Mouse (Mus musculus) forebrain, postnatal 0 days (tissue): ENCODE data around the gene Cnksr1. TPM values are rescaled to one million over a fixed set of nuclear protein-coding genes. Genes with fewer than 3 reads are reported as not detected.
A peak's percentile ranks its signal among the peaks of the same experiment; 100 is the strongest.

Experiments used
- ATAC-seq: fragments of 200-750 bp; cut with Nextera tagmentation; 2 replicates; pipeline ENCODE4 v1.8.0; 2017; ENCODE audit warnings: mild to moderate bottlenecking, moderate library complexity
- DNase-seq: peaks from one replicate; pipeline ENCODE4 v3.0.0-alpha.2; 2015
- H3K27ac ChIP-seq: fragments of 300-500 bp; sonication (generic); 2 replicates; pipeline ENCODE4 v1.5.1; 2014; ENCODE audit warnings: low read depth, mild to moderate bottlenecking, antibody characterized with exemption, low read length, moderate library complexity, mixed read lengths
- H3K27me3 ChIP-seq: fragments of 300-500 bp; sonication (generic); 2 replicates; pipeline ENCODE4 v1.6.1; 2014; ENCODE audit warnings: mild to moderate bottlenecking, low read length, mixed read lengths; ENCODE audit not compliant: insufficient read depth
- H3K36me3 ChIP-seq: fragments of 300-500 bp; sonication (generic); 2 replicates; pipeline ENCODE4 v1.6.1; 2014; ENCODE audit warnings: mild to moderate bottlenecking, moderate library complexity; ENCODE audit not compliant: insufficient read depth
- H3K4me1 ChIP-seq: fragments of 300-500 bp; sonication (generic); 2 replicates; pipeline ENCODE4 v1.6.1; 2014; ENCODE audit warnings: antibody characterized with exemption; ENCODE audit not compliant: insufficient read depth
- H3K4me2 ChIP-seq: fragments of 300-500 bp; sonication (generic); 2 replicates; pipeline ENCODE4 v1.6.1; 2014; ENCODE audit warnings: low read depth, mild to moderate bottlenecking, moderate library complexity
- H3K4me3 ChIP-seq: fragments of 300-500 bp; sonication (generic); 2 replicates; pipeline ENCODE4 v1.5.1; 2014; ENCODE audit warnings: low read depth, low read length, mixed read lengths
- H3K9ac ChIP-seq: fragments of 300-500 bp; sonication (generic); 2 replicates; pipeline ENCODE4 v1.6.1; 2014; ENCODE audit warnings: mild to moderate bottlenecking
- H3K9me3 ChIP-seq: fragments of 300-500 bp; sonication (generic); 2 replicates; pipeline ENCODE4 v1.6.1; 2016; ENCODE audit warnings: low read length
- CTCF ChIP-seq: sonication (generic); IDR thresholded peaks from 2 replicates; pipeline ENCODE4 v1.5.1; 2016; ENCODE audit warnings: antibody characterized with exemption, control low read depth, low read depth
- WGBS: fragments of 180-500 bp; shearing (Covaris S2); extraction: QIAGEN DNeasy Blood & Tissue Kit; methylation state at CpG from one replicate; pipeline ENCODE4 v1.1.7; 2014; 5-methylcytosine and 5-hydroxymethylcytosine counted together
- polyA plus RNA-seq: library from polyadenylated mRNA; unstranded; fragments of >200 nt; fragmentation: Nextera tagmentation; extraction: Ambion mirVana; gene quantifications from 2 replicates; pipeline ENCODE4 v1.2.1, GENCODE M21; 2015
- total RNA-seq: library from RNA; depleted of rRNA; stranded (reverse); fragments of >200 nt; gene quantifications from 2 replicates; pipeline ENCODE4 v1.2.3, GENCODE M21; 2014

Gene Cnksr1
- total and polyA plus RNA-seq, 2 experiments from 2014 or later, result 0.18 TPM; not detected in 1

DNA sequence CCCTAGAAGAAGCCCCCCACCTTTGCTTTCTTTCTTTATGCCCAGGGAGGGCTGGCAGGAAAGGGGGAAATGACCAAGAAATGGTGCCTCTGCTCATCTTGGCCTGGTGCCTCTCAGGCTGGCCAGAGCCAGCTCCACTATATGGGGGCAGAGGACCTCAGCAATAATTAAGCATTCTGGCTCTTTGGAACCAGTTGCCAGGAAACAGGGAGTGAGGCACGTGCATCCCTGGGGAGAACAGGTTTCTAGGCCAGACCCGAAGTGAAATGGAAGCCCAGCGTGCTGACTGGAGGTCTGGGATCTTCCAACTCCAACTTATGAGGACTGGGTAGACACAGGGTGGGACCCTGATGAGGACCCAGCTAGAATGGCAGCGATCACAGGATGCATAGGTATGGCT, 8.1 kb upstream of the Cnksr1 start:
- 10% methylated on average over 4 of the region's 4 CpGs for WGBS
- Histone ChIP-seq H3K9ac (no peak overlapping the region), H3K4me2 (no peak overlapping the region), H3K27me3 (peaks cover 17% of the 10 kb centered on the region), H3K36me3 (no peaks in the 10 kb centered on the region), H3K9me3 (no peaks in the 10 kb centered on the region), H3K4me1 (peaks cover 10% of the 10 kb centered on the region; the same call in 1 of the 2 replicates), H3K27ac (no peak overlapping the region), H3K4me3 (no peak overlapping the region)
- TF ChIP-seq CTCF, result no peak
- ATAC-seq, result no peak
- peak; percentile 36 for DNase-seq

- no peak within 1 kb of the TSS for H3K27ac ChIP-seq
- H3K4me1 ChIP-seq, result peaks cover 10% of the 10 kb centered on the region; the same call in 1 of the 2 replicates
- peak within 1 kb of the TSS; percentile 91 for H3K4me2 ChIP-seq
- 2% methylated on average over 60 of the region's 60 CpGs for WGBS
- H3K36me3 ChIP-seq, result no peaks in the 10 kb centered on the region
- peak within 1 kb of the TSS; percentile 67 for H3K4me3 ChIP-seq
- peak; percentile 84 for ATAC-seq
- TF ChIP-seq CTCF, result peak; percentile 83
- DNase-seq, result peak; percentile 96
- peaks cover 12% of the 10 kb centered on the region for H3K27me3 ChIP-seq
- H3K9ac ChIP-seq, result peak within 1 kb of the TSS; percentile 59
- no peaks in the 10 kb centered on the region for H3K9me3 ChIP-seq
Measured at GRCm38 (mm10) chr4:134245148-134245843, 7.1 kb upstream of the Cnksr1 start, which contains the start of gene Zfp593. Zfp593 (minus strand) TSS chr4:134245592.

- no peaks in the 10 kb centered on the region for H3K36me3 ChIP-seq
- H3K27ac ChIP-seq, result no peak within 1 kb of the TSS
- H3K27me3 ChIP-seq, result peaks cover 8% of the 10 kb centered on the region; the same call in 1 of the 2 replicates
- peak within 1 kb of the TSS; percentile 91 for H3K4me2 ChIP-seq
- DNase-seq (no peak), ATAC-seq (no peak)
- H3K9ac ChIP-seq, result no peak within 1 kb of the TSS
- no peak for TF ChIP-seq CTCF
- H3K4me1 ChIP-seq, result peaks cover 10% of the 10 kb centered on the region; the same call in 1 of the 2 replicates
- 92% methylated on average over 17 of the region's 17 CpGs for WGBS
- no peaks in the 10 kb centered on the region for H3K9me3 ChIP-seq
- peak within 1 kb of the TSS; percentile 67; the same call in 1 of the 2 replicates for H3K4me3 ChIP-seq
Measured at GRCm38 (mm10) chr4:134243516-134244250, 5.5 kb upstream of the Cnksr1 start, which contains the start of gene E130218I03Rik. E130218I03Rik (plus strand) TSS chr4:134243662.

DNA sequence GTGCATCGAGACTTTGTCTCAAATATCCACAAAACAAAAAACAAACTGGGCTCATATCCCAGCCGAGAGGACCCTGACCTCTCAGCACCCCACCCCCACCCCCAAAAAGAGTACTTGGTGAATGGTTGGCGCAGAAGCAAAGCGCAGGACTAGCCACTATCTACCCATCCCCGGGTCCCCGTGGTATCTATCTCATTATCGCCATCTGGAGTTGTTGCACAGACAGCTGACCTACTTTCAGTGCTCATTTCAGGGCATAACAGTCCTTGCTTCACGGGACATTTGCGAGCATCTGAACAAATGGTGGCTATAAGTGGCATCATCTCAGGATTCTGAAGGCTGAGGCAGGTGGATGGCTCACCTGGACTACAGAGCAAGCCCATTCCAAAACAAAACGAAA, 487 bp upstream of the Cnksr1 start:
- Histone ChIP-seq H3K36me3 (no peaks in the 10 kb centered on the region), H3K4me3 (no peak overlapping the region), H3K4me2 (peak overlapping the region; percentile 21; the same call in 1 of the 2 replicates), H3K9ac (no peak overlapping the region), H3K9me3 (no peaks in the 10 kb centered on the region), H3K27ac (no peak overlapping the region), H3K4me1 (peaks cover 3% of the 10 kb centered on the region; the same call in 1 of the 2 replicates), H3K27me3 (peaks cover 7% of the 10 kb centered on the region; the same call in 1 of the 2 replicates)
- TF ChIP-seq CTCF, result no peak
- ATAC-seq (no peak), DNase-seq (no peak)
- WGBS, result 10% methylated on average over 10 of the region's 10 CpGs

GRCm38 (mm10) chr4:134237582-134238278, 469 bp downstream of the Cnksr1 start:
- Histone ChIP-seq H3K4me1 (peaks cover 3% of the 10 kb centered on the region; the same call in 1 of the 2 replicates), H3K27ac (no peak overlapping the region), H3K4me2 (peak overlapping the region; percentile 21; the same call in 1 of the 2 replicates), H3K9me3 (no peaks in the 10 kb centered on the region), H3K4me3 (no peak overlapping the region), H3K36me3 (no peaks in the 10 kb centered on the region), H3K27me3 (peaks cover 7% of the 10 kb centered on the region; the same call in 1 of the 2 replicates), H3K9ac (no peak overlapping the region)
- 29% methylated on average over 19 of the region's 19 CpGs for WGBS
- no peak for TF ChIP-seq CTCF
- no peak for DNase-seq
- ATAC-seq, result no peak

DNA sequence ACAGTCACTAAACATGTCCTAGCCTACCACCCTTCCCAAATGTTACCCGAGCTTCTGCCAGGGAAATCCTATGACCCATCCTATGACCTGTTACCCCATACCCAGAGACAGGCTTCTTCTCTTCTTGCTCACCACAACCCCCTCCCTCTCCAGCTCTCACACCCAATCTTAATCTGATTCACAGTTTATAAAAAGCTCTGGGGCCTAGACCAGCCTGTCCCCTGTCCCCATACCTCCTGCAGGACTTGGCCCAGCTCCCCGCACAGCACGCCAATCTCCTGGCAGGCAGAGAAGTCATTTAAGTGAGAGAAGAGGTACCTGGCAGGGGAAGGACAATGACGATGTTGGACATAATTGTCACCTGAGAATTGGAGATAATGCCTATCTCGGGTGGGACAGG, 3.3 kb downstream of the Cnksr1 start:
- H3K4me3 ChIP-seq, result no peak overlapping the region
- ATAC-seq (no peak), DNase-seq (no peak)
- no peak overlapping the region for H3K9ac ChIP-seq
- no peaks in the 10 kb centered on the region for H3K9me3 ChIP-seq
- H3K36me3 ChIP-seq, result no peaks in the 10 kb centered on the region
- TF ChIP-seq CTCF, result no peak
- 83% methylated on average over 5 of the region's 5 CpGs for WGBS
- H3K4me2 ChIP-seq, result no peak overlapping the region
- peaks cover 3% of the 10 kb centered on the region; the same call in 1 of the 2 replicates for H3K4me1 ChIP-seq
- H3K27ac ChIP-seq, result no peak overlapping the region
- H3K27me3 ChIP-seq, result peaks cover 7% of the 10 kb centered on the region; the same call in 1 of the 2 replicates
